Mouse (Mus musculus) lung, postnatal 0 days (tissue): ENCODE results near the gene Dclk2. TPM values are rescaled to one million over a fixed set of nuclear protein-coding genes. Genes with fewer than 3 reads are reported as not detected.

Experiments used
- ATAC-seq: fragments of 200-750 bp; cut with Nextera tagmentation; 2 replicates; pipeline ENCODE4 v1.8.0; 2017; ENCODE audit warnings: moderate library complexity
- DNase-seq: peaks from one replicate; pipeline ENCODE4 v3.0.0-alpha.2; 2016; ENCODE audit warnings: low spot score
- H3K27ac ChIP-seq: fragments of 300-500 bp; sonication (generic); 2 replicates; pipeline ENCODE4 v1.5.1; 2014; ENCODE audit warnings: antibody characterized with exemption, mild to moderate bottlenecking, low read length, mixed read lengths
- H3K27me3 ChIP-seq: fragments of 300-500 bp; sonication (generic); replicated peaks from 2 replicates; pipeline ENCODE4 v1.6.1; 2014; ENCODE audit warnings: low read length, mixed read lengths; ENCODE audit not compliant: insufficient read depth
- H3K36me3 ChIP-seq: fragments of 300-500 bp; sonication (generic); 2 replicates; pipeline ENCODE4 v1.6.1; 2014; ENCODE audit warnings: low read length, mixed read lengths; ENCODE audit not compliant: insufficient read depth
- H3K4me1 ChIP-seq: fragments of 300-500 bp; sonication (generic); 2 replicates; pipeline ENCODE4 v1.6.1; 2014; ENCODE audit warnings: antibody characterized with exemption, low read depth, low read length, mixed read lengths; ENCODE audit not compliant: insufficient read depth
- H3K4me2 ChIP-seq: fragments of 300-500 bp; sonication (generic); replicated peaks from 2 replicates; pipeline ENCODE4 v1.6.1; 2014; ENCODE audit warnings: low read depth, mild to moderate bottlenecking, low read length, moderate library complexity, mixed read lengths
- H3K4me3 ChIP-seq: fragments of 300-500 bp; sonication (generic); 2 replicates; pipeline ENCODE4 v1.5.1; 2014; ENCODE audit warnings: low read depth, low read length
- H3K9ac ChIP-seq: fragments of 300-500 bp; sonication (generic); replicated peaks from 2 replicates; pipeline ENCODE4 v1.6.1; 2014; ENCODE audit warnings: low read depth, mild to moderate bottlenecking
- H3K9me3 ChIP-seq: fragments of 300-500 bp; sonication (generic); 2 replicates; pipeline ENCODE4 v1.6.1; 2016; ENCODE audit warnings: low read length, mixed read lengths
- CTCF ChIP-seq: IDR thresholded peaks from 2 replicates; pipeline ENCODE4 v1.5.1; 2016; ENCODE audit warnings: antibody characterized with exemption, mild to moderate bottlenecking
- EP300 ChIP-seq: IDR thresholded peaks from 2 replicates; pipeline ENCODE4 v1.6.1; 2016; ENCODE audit warnings: antibody characterized with exemption, mild to moderate bottlenecking, control low read depth
- WGBS: fragments of 180-500 bp; shearing (Covaris S2); extraction: QIAGEN DNeasy Blood & Tissue Kit; methylation state at CpG from one replicate; pipeline ENCODE4 v1.1.7; 2014; 5-methylcytosine and 5-hydroxymethylcytosine counted together
- polyA plus RNA-seq: library from polyadenylated mRNA; unstranded; fragments of >200 nt; fragmentation: Nextera tagmentation; extraction: Ambion mirVana; gene quantifications from 2 replicates; pipeline ENCODE4 v1.2.1, GENCODE M21; 2015

Dclk2 gene
- polyA plus RNA-seq, 1 experiment from 2014 or later: 2.1 TPM

DNA sequence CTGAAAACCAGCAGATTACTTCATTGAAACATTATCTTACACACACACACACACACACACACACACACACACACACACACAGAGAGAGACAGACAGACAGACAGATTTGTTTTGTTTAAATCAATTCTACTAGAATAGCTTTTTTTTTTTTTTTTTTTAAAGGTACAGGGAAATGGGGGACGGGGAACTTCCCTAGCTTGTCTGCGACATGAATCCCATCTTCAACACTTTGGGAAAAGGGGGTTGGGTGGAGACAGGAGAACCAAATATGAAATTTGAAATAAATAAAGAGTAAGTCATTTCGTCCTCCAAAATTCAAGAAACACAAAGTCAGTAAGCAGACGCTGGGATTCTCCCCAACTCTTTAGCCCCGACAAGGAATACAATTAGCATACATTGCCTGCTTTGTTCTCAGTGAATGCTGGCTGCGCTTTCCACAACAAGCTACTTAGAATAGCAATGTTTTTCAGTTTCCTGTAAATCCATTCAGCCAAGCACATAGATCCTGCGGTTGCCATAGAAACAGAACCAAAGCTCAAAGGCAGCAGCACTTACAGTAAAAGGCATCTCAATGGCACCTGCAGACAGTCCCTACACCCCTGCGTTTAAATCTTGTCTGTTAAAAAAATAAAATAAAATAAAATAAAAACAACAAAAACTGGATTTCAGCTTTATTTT is 75.7 kb downstream of the Dclk2 start:
- no peak for ATAC-seq
- WGBS: 24% methylated on average over 8 of the region's 8 CpGs
- Histone ChIP-seq H3K27ac (no peak overlapping the region), H3K4me2 (no peak overlapping the region), H3K4me3 (no peak overlapping the region), H3K4me1 (no peaks in the 10 kb centered on the region), H3K27me3 (no peaks in the 10 kb centered on the region), H3K36me3 (no peaks in the 10 kb centered on the region), H3K9me3 (no peaks in the 10 kb centered on the region), H3K9ac (no peak overlapping the region)
- TF ChIP-seq CTCF (no peak), EP300 (no peak)
- no peak for DNase-seq

DNA sequence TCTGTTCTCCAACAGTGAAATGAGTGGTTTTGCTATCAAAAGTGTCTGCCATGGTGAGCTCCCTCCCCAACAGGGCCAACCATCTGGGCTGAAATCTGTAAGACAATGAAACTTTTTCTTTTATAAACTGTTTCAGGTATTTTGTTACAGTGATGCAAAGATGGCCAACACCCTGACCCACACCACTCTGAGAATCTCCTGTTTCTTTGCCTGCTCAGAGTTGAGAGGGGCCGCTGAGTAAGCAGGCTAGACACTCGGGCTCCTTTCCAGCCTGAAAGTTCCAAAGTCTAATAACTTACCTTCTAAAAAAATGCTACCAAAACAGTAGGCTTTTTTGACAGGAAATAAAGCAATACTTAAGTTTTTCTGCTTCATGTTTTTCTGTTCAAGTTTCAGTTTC is 78.2 kb downstream of the Dclk2 start:
- H3K4me3 ChIP-seq: no peak overlapping the region
- DNase-seq (no peak), ATAC-seq (no peak)
- H3K4me2 ChIP-seq: no peak overlapping the region
- no peak overlapping the region for H3K9ac ChIP-seq
- no peaks in the 10 kb centered on the region for H3K36me3 ChIP-seq
- no peaks in the 10 kb centered on the region for H3K27me3 ChIP-seq
- TF ChIP-seq CTCF: no peak
- no peak for TF ChIP-seq EP300
- H3K9me3 ChIP-seq: no peaks in the 10 kb centered on the region
- WGBS: 84% methylated on average over 2 of the region's 2 CpGs
- H3K27ac ChIP-seq: no peak overlapping the region
- no peaks in the 10 kb centered on the region for H3K4me1 ChIP-seq

DNA sequence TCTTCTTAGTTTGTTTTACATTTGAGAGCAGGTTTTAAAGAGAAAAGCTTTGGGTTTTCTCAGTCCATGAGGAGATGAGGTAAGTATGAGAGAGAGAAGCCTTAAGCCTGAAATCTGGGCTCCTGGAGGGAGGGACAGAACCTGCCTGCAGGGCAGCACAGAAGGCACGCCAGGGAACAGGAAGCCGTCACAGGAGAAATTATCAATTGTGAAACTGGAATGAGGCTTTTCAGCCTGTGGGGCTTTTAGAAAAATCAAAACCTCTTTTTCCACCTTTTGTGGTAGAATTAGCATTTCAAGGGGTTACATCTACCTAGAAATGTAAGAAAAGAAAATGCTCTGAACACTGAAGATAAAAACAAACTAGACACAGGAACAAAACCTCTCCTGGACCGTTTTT is 81.0 kb downstream of the Dclk2 start:
- Histone ChIP-seq H3K27ac (no peak overlapping the region), H3K9me3 (no peaks in the 10 kb centered on the region), H3K4me2 (no peak overlapping the region), H3K27me3 (no peaks in the 10 kb centered on the region), H3K9ac (no peak overlapping the region), H3K4me1 (no peaks in the 10 kb centered on the region), H3K36me3 (no peaks in the 10 kb centered on the region), H3K4me3 (no peak overlapping the region)
- ATAC-seq (no peak), DNase-seq (no peak)
- 53% methylated on average over 3 of the region's 3 CpGs for whole genome bisulfite sequencing
- TF ChIP-seq EP300: no peak
- no peak for TF ChIP-seq CTCF

DNA sequence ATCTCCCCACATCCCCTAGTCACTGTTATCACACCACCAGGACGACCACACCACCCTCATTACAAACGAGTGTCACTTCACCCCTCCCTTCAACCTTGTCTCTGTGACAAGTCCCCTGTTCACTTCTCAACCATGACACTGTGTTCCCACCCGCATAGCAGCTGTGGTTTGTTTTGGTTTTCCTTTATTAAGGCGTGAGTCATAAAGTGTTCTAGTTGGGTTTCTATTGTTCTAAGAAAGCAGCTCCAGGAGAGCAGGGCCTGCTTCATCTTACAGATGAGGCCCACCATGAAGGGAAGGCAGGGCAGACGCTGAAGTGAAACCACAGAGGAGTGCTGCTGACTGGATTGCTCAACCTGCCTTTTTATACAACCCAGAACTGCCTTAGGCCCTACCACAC is 83.3 kb downstream of the Dclk2 start:
- 42% methylated on average over 5 of the region's 5 CpGs for WGBS
- no peaks in the 10 kb centered on the region for H3K9me3 ChIP-seq
- H3K4me1 ChIP-seq: no peaks in the 10 kb centered on the region
- no peaks in the 10 kb centered on the region for H3K36me3 ChIP-seq
- DNase-seq: no peak
- no peak overlapping the region for H3K27ac ChIP-seq
- no peak overlapping the region for H3K4me3 ChIP-seq
- ATAC-seq: no peak
- TF ChIP-seq EP300 (no peak), CTCF (no peak)
- no peaks in the 10 kb centered on the region for H3K27me3 ChIP-seq
- no peak overlapping the region for H3K9ac ChIP-seq
- H3K4me2 ChIP-seq: no peak overlapping the region

DNA sequence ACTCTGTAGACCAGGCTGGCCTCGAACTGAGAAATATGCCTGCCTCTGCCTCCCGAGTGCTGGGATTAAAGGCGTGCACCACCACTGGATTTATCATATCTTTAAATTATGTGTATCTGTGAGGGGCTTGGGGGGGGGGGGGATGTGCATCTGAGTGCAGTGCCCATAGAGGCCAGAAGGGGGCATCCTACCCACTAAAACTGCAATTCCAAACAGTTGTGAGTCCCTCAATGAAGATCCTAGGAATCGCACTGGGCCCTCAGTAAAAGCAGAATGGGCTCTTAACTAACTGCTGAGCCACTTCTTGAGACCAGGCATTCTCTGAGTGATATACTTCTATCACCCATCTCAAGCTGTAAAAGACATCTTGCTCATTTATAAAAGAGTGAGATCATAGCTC is 85.5 kb downstream of the Dclk2 start:
- ATAC-seq (no peak), DNase-seq (no peak)
- no peak overlapping the region for H3K9ac ChIP-seq
- TF ChIP-seq CTCF: peak; percentile 28; the same call in 1 of the 2 replicates
- no peak for TF ChIP-seq EP300
- WGBS: 94% methylated on average over 4 of the region's 4 CpGs
- H3K4me1 ChIP-seq: no peaks in the 10 kb centered on the region
- H3K9me3 ChIP-seq: no peaks in the 10 kb centered on the region
- H3K36me3 ChIP-seq: no peaks in the 10 kb centered on the region
- H3K4me3 ChIP-seq: no peak overlapping the region
- no peak overlapping the region for H3K27ac ChIP-seq
- H3K27me3 ChIP-seq: no peaks in the 10 kb centered on the region
- no peak overlapping the region for H3K4me2 ChIP-seq

DNA sequence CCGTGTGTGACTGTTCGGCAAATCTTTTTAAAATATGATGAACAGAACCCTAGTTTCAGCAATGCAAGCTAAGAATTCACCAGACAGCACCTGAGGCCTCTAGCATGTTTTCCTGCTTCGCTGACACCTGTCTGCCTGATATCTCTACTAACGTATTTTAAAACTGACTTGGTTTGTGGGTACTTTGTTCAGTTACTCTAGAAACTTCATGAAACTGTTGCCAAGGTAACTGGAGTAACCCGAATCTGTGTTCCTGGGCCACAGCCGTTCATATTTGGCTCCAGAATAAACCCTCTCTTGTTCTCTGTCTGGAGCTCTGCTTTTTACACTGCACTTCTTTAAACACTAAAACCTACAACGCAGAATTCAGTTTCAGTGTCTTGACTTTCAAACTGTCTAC is 86.3 kb downstream of the Dclk2 start:
- Histone ChIP-seq H3K4me3 (no peak overlapping the region), H3K4me1 (no peaks in the 10 kb centered on the region), H3K9ac (no peak overlapping the region), H3K27ac (no peak overlapping the region), H3K27me3 (no peaks in the 10 kb centered on the region), H3K9me3 (no peaks in the 10 kb centered on the region), H3K4me2 (no peak overlapping the region), H3K36me3 (no peaks in the 10 kb centered on the region)
- ATAC-seq (no peak), DNase-seq (no peak)
- TF ChIP-seq CTCF (no peak), EP300 (no peak)
- WGBS: 66% methylated on average over 7 of the region's 7 CpGs
